Mouse (Mus musculus) liver, embryonic 13.5 days (tissue): ENCODE results near the gene Bmp2k. TPM values are rescaled to one million over a fixed set of nuclear protein-coding genes. Genes with fewer than 3 reads are reported as not detected.

ENCODE experiments used
- ATAC-seq: fragments of 200-750 bp; cut with Nextera tagmentation; 2 replicates; pipeline ENCODE4 v1.8.0; 2017; ENCODE audit warnings: low read depth, mild to moderate bottlenecking, moderate number of reproducible peaks, moderate library complexity
- DNase-seq: peaks from one replicate; pipeline ENCODE4 v3.0.0; 2022
- H3K27ac ChIP-seq: fragments of 300-500 bp; sonication (generic); 2 replicates; pipeline ENCODE4 v1.5.1; 2015; ENCODE audit warnings: moderate library complexity, mild to moderate bottlenecking, inconsistent platforms
- H3K27me3 ChIP-seq: fragments of 300-500 bp; sonication (generic); 2 replicates; pipeline ENCODE4 v1.6.1; 2015; ENCODE audit warnings: mild to moderate bottlenecking, inconsistent platforms
- H3K36me3 ChIP-seq: fragments of 300-500 bp; sonication (generic); 2 replicates; pipeline ENCODE4 v1.6.1; 2015; ENCODE audit warnings: mild to moderate bottlenecking, inconsistent platforms
- H3K4me1 ChIP-seq: fragments of 300-500 bp; sonication (generic); replicated peaks from 2 replicates; pipeline ENCODE4 v1.6.1; 2015; ENCODE audit warnings: inconsistent platforms
- H3K4me2 ChIP-seq: fragments of 300-500 bp; sonication (generic); 2 replicates; pipeline ENCODE4 v1.6.1; 2015; ENCODE audit warnings: inconsistent platforms, mild to moderate bottlenecking, moderate library complexity
- H3K4me3 ChIP-seq: fragments of 300-500 bp; sonication (generic); replicated peaks from 2 replicates; pipeline ENCODE4 v1.5.1; 2015; ENCODE audit warnings: mild to moderate bottlenecking, inconsistent platforms
- H3K9ac ChIP-seq: fragments of 300-500 bp; sonication (generic); 2 replicates; pipeline ENCODE4 v1.6.1; 2015; ENCODE audit warnings: mild to moderate bottlenecking, inconsistent platforms
- H3K9me3 ChIP-seq: fragments of 300-500 bp; sonication (generic); replicated peaks from 2 replicates; pipeline ENCODE4 v1.6.1; 2016; ENCODE audit warnings: inconsistent platforms
- WGBS: fragments of 180-500 bp; shearing (Covaris S2); methylation state at CpG from one replicate; pipeline ENCODE4 v1.1.7; 2015; ENCODE audit not compliant: insufficient replicate concordance; 5-methylcytosine and 5-hydroxymethylcytosine counted together
- polyA plus RNA-seq: library from polyadenylated mRNA; unstranded; fragments of >200 nt; fragmentation: Nextera tagmentation; extraction: Ambion mirVana; gene quantifications from 2 replicates; pipeline ENCODE4 v1.2.1, GENCODE M21; 2015

Bmp2k gene
- polyA plus RNA-seq, 1 experiment from 2014 or later = 34.7 TPM

- no peak overlapping the region for H3K9ac ChIP-seq
- WGBS = 51% methylated on average over 2 of the region's 2 CpGs
- no peak for ATAC-seq
Measured at GRCm38 (mm10) chr5:97135331-97135730, 137.8 kb downstream of the Bmp2k start.

More at GRCm38 (mm10) chr5:97135331-97135730, 137.8 kb downstream of the Bmp2k start:
- H3K36me3 ChIP-seq = no peaks in the 10 kb centered on the region
- no peaks in the 10 kb centered on the region for H3K4me1 ChIP-seq
- no peak for DNase-seq
- H3K4me3 ChIP-seq = no peak overlapping the region
- H3K27me3 ChIP-seq = no peaks in the 10 kb centered on the region
- H3K27ac ChIP-seq = no peak overlapping the region
- H3K9me3 ChIP-seq = no peaks in the 10 kb centered on the region
- H3K4me2 ChIP-seq = no peak overlapping the region

Other genes with a start within 250 kb of the Bmp2k start
- gene Anxa3, start 204.3 kb upstream of the Bmp2k start, polyA plus RNA-seq = 15.5 and 16.7 TPM in 2 replicates
- gene Paqr3, start 113.9 kb downstream of the Bmp2k start, polyA plus RNA-seq = 0.75 and 1.2 TPM in 2 replicates